Mouse (Mus musculus): ENCODE results near the gene Zdhhc14. TPM values are rescaled to one million over a fixed set of nuclear protein-coding genes. Genes with fewer than 3 reads are reported as not detected.

The Zdhhc14 gene
- total and polyA plus RNA-seq, 3 experiments, result 1.1 to 21.4 (median 7.3) TPM

DNA sequence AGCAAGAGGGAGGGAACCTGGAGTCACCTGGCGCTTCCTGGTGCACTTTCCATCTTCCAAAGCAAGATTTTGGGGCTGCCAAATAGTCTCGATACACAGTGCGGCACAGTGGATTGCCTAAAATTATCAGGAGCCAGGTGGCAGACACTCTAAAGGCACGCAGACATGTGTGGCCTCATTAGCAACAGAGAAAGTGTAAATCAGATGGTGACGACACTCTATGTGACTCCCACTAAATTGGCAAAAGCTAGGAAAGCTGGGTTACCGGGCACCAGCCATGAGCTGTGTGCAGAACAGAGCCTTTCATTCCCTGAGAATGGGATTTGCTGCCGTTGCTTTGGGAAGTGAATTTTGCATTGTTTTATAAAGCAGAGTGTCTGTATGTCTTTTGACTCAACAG, 115.0 kb downstream of the Zdhhc14 start:
- no peak for ATAC-seq (ENCODE audit: extremely low read depth, insufficient number of reproducible peaks, low FRiP score, poor library complexity, severe bottlenecking)
- TF ChIP-seq TAL1 (conservative IDR thresholded peaks at IDR 0.05; ENCODE audit: low read depth, low read length), result no peak
- no peak for TF ChIP-seq GATA1 (IDR thresholded peaks at IDR 0.05; ENCODE audit: borderline replicate concordance, low read length)
- no peak for TF ChIP-seq CTCF (IDR thresholded peaks at IDR 0.05; ENCODE audit: low read depth, low read length)
- no peak for TF ChIP-seq GATA2 (IDR thresholded peaks at IDR 0.05; ENCODE audit: borderline replicate concordance, low read depth, low read length)
- TF ChIP-seq POLR2AphosphoS5 (IDR thresholded peaks at IDR 0.05; ENCODE audit: insufficient replicate concordance, low read depth, low read length), result no peak
- Histone ChIP-seq H3K36me3 (replicated peaks) (peaks cover 4% of the 10 kb centered on the region), H3K27me3 (ENCODE audit: insufficient read depth, low read length) (no peaks in the 10 kb centered on the region), H3K4me1 (ENCODE audit: insufficient read depth, low read depth, low read length) (peaks cover 22% of the 10 kb centered on the region), H3K4me3 (ENCODE audit: low read depth, low read length) (no peak overlapping the region), H3K9me3 (replicated peaks) (no peaks in the 10 kb centered on the region)
- DNase-seq (ENCODE audit: low spot score), result no peak

DNA sequence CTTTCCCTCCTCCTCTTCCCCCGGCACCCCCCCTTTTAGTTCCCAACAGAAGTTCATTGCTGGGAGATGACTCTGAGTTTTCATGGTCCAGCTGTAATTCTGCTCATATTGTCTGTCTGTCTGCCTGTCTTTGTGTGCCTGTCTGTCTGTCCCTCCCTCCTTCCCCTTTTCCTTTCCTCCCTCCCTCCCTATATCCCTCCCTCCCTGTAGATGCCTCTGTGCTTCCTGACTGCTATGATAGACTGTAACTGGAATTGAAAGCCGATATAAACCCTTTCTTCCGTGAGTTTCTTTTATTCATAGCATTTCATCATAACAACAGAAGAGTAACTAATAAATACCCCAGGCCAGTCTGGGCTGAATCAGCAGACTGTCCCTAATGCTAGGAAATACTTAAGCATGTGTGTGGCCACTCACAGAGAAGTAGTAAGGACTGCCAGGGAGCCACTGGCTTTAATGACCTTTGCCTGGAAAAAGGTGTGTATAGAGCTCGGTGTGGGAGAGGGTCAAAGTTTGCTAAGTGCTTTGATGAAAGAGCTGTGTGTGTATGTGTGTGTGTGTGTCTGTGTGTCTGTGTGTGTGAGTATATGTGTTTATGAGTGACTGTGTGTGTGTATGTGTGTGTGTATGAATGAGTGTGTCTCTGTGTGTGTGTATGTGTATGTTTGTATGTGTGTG, 117.7 kb downstream of the Zdhhc14 start:
- DNase-seq (ENCODE audit: low spot score), result no peak
- ATAC-seq (ENCODE audit: extremely low read depth, insufficient number of reproducible peaks, low FRiP score, poor library complexity, severe bottlenecking), result no peak
- TF ChIP-seq GATA2 (IDR thresholded peaks at IDR 0.05; ENCODE audit: borderline replicate concordance, low read depth, low read length) (no peak), POLR2AphosphoS5 (IDR thresholded peaks at IDR 0.05; ENCODE audit: insufficient replicate concordance, low read depth, low read length) (no peak), CTCF (IDR thresholded peaks at IDR 0.05; ENCODE audit: low read depth, low read length) (no peak), GATA1 (IDR thresholded peaks at IDR 0.05; ENCODE audit: borderline replicate concordance, low read length) (no peak), TAL1 (conservative IDR thresholded peaks at IDR 0.05; ENCODE audit: low read depth, low read length) (no peak)
- Histone ChIP-seq H3K9me3 (replicated peaks) (no peaks in the 10 kb centered on the region), H3K36me3 (replicated peaks) (peaks cover 3% of the 10 kb centered on the region), H3K4me3 (ENCODE audit: low read depth, low read length) (no peak overlapping the region), H3K27me3 (ENCODE audit: insufficient read depth, low read length) (no peaks in the 10 kb centered on the region), H3K4me1 (ENCODE audit: insufficient read depth, low read depth, low read length) (peaks cover 27% of the 10 kb centered on the region)

DNA sequence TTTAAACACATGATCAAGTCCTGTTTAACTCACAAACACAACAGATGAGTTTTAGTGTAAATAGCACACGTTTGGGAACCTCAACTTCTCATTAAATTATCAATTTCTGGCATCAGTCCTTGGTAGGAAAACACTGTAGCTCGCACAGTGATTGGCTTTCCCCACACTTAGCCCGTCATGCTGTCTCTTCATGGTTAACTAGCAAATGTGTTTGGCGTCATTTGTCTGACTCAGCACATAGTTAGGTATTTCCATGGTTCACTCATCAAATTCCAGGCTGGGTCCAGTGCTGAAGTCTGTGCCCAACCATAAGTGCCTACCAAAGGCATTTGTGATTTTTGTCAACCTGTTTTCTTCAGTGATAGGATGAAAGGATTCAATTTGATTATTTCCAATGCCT, 119.9 kb downstream of the Zdhhc14 start:
- TF ChIP-seq POLR2AphosphoS5 (IDR thresholded peaks at IDR 0.05; ENCODE audit: insufficient replicate concordance, low read depth, low read length), result no peak
- no peak for TF ChIP-seq TAL1 (conservative IDR thresholded peaks at IDR 0.05; ENCODE audit: low read depth, low read length)
- TF ChIP-seq GATA2 (IDR thresholded peaks at IDR 0.05; ENCODE audit: borderline replicate concordance, low read depth, low read length), result no peak
- no peak for TF ChIP-seq GATA1 (IDR thresholded peaks at IDR 0.05; ENCODE audit: borderline replicate concordance, low read length)
- Histone ChIP-seq H3K9me3 (replicated peaks) (no peaks in the 10 kb centered on the region), H3K4me3 (ENCODE audit: low read depth, low read length) (no peak overlapping the region), H3K36me3 (replicated peaks) (peaks cover 3% of the 10 kb centered on the region), H3K4me1 (ENCODE audit: insufficient read depth, low read depth, low read length) (peaks cover 20% of the 10 kb centered on the region), H3K27me3 (ENCODE audit: insufficient read depth, low read length) (no peaks in the 10 kb centered on the region)
- ATAC-seq (ENCODE audit: extremely low read depth, insufficient number of reproducible peaks, low FRiP score, poor library complexity, severe bottlenecking) (no peak), DNase-seq (ENCODE audit: low spot score) (no peak)

DNA sequence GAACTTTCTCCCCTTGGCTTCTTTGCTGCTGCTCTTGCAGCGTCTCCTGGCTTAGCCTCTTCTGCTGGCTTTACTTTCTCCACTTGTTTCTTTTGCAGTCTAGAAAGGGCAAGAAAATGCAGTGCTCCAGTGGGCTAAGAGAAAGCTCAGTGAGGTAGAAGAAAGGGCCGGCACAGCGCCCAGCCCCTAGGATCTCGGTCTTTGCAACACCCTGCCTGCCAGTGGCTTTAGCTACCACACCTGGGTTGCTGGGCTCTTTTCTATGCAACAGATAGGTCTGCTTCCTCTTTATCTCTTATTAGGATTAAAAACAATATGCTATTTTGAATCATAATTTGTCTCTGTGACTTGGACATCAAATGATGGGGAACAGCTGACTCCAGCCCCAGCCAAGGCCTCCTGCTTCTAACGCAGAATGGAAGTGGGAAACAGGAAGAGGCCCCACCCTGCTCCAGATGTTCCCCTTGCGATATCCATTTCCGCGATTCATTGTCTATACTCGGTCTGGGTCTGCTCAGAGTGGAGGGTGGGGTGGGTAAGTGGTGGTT, 122.5 kb downstream of the Zdhhc14 start:
- TF ChIP-seq GATA2 (IDR thresholded peaks at IDR 0.05; ENCODE audit: borderline replicate concordance, low read depth, low read length) (no peak), POLR2AphosphoS5 (IDR thresholded peaks at IDR 0.05; ENCODE audit: insufficient replicate concordance, low read depth, low read length) (no peak)
- ATAC-seq (ENCODE audit: extremely low read depth, insufficient number of reproducible peaks, low FRiP score, poor library complexity, severe bottlenecking), result peak; percentile 91

DNA sequence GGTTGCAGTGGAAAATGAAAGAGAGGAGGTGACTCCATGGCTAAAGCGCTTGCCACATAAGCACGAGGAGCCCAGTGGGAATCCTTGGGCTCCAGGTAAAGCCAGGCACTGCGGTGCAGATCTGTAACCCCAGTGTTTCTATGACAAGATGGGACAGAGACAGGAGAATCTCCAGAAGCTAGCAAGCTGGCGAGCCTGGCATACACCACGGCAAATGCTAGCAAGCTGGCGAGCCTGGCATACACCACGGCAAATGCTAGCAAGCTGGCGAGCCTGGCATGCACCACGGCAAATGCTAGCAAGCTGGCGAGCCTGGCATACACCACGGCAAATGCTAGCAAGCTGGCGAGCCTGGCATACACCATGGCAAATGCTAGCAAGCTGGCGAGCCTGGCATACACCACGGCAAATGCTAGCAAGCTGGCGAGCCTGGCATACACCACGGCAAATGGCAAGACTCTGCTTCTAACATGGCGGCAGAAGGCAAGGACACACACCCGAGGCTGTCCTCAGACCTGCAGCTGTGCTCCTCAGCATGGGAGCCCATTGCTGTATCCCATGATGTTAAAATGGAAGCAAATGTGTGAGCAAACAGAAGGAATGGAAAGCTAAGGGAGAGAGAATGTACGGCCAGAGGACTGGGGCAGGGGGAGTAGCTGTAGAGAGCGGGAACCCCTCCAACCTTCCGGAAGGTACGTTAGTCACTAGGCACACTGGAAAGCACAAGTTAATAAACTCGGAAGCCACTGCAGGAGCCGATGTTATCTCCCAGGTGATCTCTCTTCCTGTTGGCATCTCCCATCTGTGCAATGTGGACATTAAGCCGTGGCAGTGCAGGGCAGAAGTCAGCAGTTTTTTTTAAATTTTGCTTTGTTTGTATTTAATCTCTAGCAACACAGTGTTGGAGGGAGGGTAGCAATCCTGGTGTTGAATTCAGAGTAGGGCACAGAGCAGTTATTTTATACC, 129.6 kb downstream of the Zdhhc14 start:
- H3K27me3 ChIP-seq (ENCODE audit: insufficient read depth, low read length), result no peaks in the 10 kb centered on the region
- TF ChIP-seq GATA2 (IDR thresholded peaks at IDR 0.05; ENCODE audit: borderline replicate concordance, low read depth, low read length) (no peak), GATA1 (IDR thresholded peaks at IDR 0.05; ENCODE audit: borderline replicate concordance, low read length) (no peak), TAL1 (conservative IDR thresholded peaks at IDR 0.05; ENCODE audit: low read depth, low read length) (no peak), CTCF (IDR thresholded peaks at IDR 0.05; ENCODE audit: low read depth, low read length) (no peak), POLR2AphosphoS5 (IDR thresholded peaks at IDR 0.05; ENCODE audit: insufficient replicate concordance, low read depth, low read length) (no peak)
- ATAC-seq (ENCODE audit: extremely low read depth, insufficient number of reproducible peaks, low FRiP score, poor library complexity, severe bottlenecking) (no peak), DNase-seq (ENCODE audit: low spot score) (no peak)
- H3K4me3 ChIP-seq (ENCODE audit: low read depth, low read length), result no peak overlapping the region
- peaks cover 9% of the 10 kb centered on the region for H3K36me3 ChIP-seq (replicated peaks)
- H3K9me3 ChIP-seq (replicated peaks), result no peaks in the 10 kb centered on the region
- H3K4me1 ChIP-seq (ENCODE audit: insufficient read depth, low read depth, low read length), result peaks cover 10% of the 10 kb centered on the region

More for the DNA sequence above, 122.5 kb downstream of the Zdhhc14 start:
- H3K36me3 ChIP-seq (replicated peaks), result peaks cover 3% of the 10 kb centered on the region
- no peaks in the 10 kb centered on the region for H3K9me3 ChIP-seq (replicated peaks)
- no peak overlapping the region; the same call in 1 of the 2 replicates for H3K4me3 ChIP-seq (ENCODE audit: low read depth, low read length)
- no peaks in the 10 kb centered on the region for H3K27me3 ChIP-seq (ENCODE audit: insufficient read depth, low read length)
- DNase-seq (ENCODE audit: low spot score), result peak; percentile 65
- peaks cover 20% of the 10 kb centered on the region for H3K4me1 ChIP-seq (ENCODE audit: insufficient read depth, low read depth, low read length)

DNA sequence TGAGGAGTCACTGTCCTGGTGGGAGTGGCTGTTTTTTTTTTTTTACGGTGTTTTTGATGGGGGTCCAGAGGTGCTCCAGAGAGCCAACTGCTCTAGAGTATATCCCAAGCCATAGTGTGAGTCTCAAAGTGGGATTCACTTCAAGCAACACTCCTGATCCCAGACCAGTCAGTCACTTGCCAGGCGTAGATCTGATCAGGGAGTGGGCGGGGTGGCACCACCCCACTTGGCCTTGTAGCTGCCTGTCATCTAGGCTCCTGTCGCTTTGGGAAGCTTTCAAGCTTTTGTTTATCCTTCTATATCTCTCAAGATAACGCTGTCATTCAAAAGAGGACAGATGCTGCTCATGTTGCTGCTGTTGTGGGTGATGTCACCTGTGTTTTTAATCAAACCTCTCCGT, 130.4 kb downstream of the Zdhhc14 start:
- no peak for DNase-seq (ENCODE audit: low spot score)
- ATAC-seq (ENCODE audit: extremely low read depth, insufficient number of reproducible peaks, low FRiP score, poor library complexity, severe bottlenecking), result no peak
- peaks cover 6% of the 10 kb centered on the region for H3K36me3 ChIP-seq (replicated peaks)
- peaks cover 10% of the 10 kb centered on the region for H3K4me1 ChIP-seq (ENCODE audit: insufficient read depth, low read depth, low read length)
- no peaks in the 10 kb centered on the region for H3K9me3 ChIP-seq (replicated peaks)
- H3K4me3 ChIP-seq (ENCODE audit: low read depth, low read length), result no peak overlapping the region
- no peaks in the 10 kb centered on the region for H3K27me3 ChIP-seq (ENCODE audit: insufficient read depth, low read length)
- TF ChIP-seq GATA1 (IDR thresholded peaks at IDR 0.05; ENCODE audit: borderline replicate concordance, low read length) (no peak), POLR2AphosphoS5 (IDR thresholded peaks at IDR 0.05; ENCODE audit: insufficient replicate concordance, low read depth, low read length) (no peak), GATA2 (IDR thresholded peaks at IDR 0.05; ENCODE audit: borderline replicate concordance, low read depth, low read length) (no peak), CTCF (IDR thresholded peaks at IDR 0.05; ENCODE audit: low read depth, low read length) (no peak), TAL1 (conservative IDR thresholded peaks at IDR 0.05; ENCODE audit: low read depth, low read length) (no peak)

Measured in G1E (cell line).